Mouse (Mus musculus) left cerebral cortex, postnatal 25 days (tissue): ENCODE data around the gene Ascc1. TPM values are rescaled to one million over a fixed set of nuclear protein-coding genes. Genes with fewer than 3 reads are reported as not detected.
"Not testable (repeated sequence)": the region's sequence is repeated elsewhere in the genome, so short reads cannot be mapped to it uniquely, and the experiment has no call there.

Experiments
- DNase-seq, 2 experiments: peaks; one replicate each; pipeline ENCODE4 v3.0.0; 2022; ENCODE audit warnings: low spot score in 2 of 2, mixed read lengths in 1 of 2
- intact Hi-C: fragments of 180-260 bp; cut with DNase I; formaldehyde crosslinking; loops from one replicate; pipeline ENCODE4 v1.15.1; 2025
- total RNA-seq, 2 experiments: library from RNA; stranded (reverse); gene quantifications; 2 replicates each; pipeline ENCODE4 v1.2.3; 2021

The Ascc1 gene
- total RNA-seq, 2 experiments from 2014 or later: 15.1 to 15.5 TPM

DNA sequence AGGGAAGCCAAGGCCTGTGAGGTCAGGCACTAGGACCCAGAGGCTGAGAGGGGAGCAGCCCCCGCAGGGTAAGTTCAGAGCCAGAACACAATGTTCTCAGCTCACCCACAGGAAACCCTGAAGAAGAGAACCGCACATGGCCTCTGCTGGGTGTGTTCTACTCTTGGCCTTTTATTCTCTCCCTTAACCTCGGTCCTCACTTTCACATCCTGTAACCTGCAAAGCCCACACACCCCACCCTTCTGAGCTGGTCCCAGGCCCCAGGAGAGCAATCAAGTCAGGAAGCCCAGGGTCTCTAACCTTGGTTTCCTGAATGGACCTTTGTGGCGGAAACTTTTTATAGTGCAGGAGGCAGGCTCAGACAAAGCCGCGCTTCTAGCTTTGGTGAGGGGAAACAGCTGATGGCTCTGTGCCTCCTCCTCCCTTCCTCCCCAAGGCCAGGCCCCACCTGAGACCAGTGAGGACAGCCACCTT is 28.4 kb upstream of the Ascc1 start:
- intact Hi-C loops: no loop called here

DNA sequence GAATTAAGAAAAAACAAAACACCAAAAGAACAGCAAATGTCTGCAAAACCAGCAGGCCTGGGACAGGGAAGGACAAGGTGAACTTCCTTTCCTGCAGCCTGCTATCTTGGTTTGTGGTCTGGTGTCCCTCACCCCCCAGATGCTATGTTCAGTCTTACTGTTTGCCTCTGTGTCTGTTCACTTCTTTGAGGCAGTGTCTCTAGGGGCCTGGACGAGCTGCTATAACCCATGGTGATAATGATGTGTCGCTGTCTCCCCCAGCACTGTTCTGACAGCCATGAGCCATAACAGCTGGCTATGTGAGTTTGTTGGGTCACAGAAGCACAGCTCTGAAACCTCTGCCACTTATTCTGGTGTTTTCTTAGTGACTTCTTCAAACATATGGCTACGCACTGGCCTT is 27.8 kb upstream of the Ascc1 start:
- DNase-seq: no peak
- intact Hi-C loops: no loop called here

More for the DNA sequence above, 28.4 kb upstream of the Ascc1 start:
- peak in 1 of 2 experiments; percentile 61 for DNase-seq

DNA sequence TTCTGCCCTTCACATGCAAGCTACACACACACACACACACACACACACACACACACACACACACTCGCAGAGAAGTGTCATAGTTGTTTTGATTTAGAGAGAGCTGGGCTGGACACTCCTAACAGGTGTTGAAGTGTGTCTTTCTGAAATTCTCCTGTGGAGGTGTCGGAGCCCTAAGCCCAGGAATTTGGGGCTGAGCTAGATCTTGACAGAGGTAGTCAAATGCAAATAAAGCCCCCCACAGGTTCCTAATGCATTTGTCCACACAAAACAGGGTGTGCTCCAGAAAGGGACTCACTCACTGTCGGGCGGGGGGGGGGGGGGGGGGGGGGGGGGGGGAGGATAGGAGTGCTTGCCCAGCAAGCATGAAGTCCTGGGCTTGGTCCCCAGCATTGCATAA is 25.5 kb upstream of the Ascc1 start:
- intact Hi-C loops: no loop called here
- no peak for DNase-seq

DNA sequence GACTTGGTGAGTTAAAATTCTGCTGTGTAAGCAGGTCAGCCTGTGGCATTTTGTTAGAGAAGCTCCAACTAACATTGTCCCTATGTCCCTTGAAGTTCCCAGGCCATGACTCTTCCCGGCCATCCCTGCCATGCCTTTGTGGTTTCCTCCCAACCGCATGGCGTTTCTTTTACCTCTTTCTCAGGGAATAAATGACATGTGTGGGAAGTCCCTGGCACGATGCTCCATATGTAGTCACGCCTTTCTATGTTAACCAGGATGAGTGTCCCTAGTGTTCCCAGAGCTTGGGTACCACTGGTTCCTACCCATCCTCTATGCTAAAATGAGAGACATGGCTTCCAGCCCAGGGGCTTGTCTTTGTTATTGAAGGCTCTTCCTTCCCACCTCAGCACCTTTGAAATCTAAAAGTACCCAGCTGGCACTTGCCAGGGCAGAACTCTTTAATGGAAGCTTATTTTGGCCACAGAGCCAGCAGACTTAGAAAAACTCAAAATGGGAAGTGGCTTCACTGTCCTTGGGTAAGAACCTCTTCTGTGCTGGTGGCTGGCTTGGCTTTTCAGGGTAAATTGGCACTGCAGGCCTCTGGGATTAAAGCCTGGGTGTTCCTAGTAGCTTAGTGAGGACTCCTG is 24.8 kb upstream of the Ascc1 start:
- DNase-seq: peak in 1 of 2 experiments; percentile 57
- intact Hi-C loops: no loop called here

DNA sequence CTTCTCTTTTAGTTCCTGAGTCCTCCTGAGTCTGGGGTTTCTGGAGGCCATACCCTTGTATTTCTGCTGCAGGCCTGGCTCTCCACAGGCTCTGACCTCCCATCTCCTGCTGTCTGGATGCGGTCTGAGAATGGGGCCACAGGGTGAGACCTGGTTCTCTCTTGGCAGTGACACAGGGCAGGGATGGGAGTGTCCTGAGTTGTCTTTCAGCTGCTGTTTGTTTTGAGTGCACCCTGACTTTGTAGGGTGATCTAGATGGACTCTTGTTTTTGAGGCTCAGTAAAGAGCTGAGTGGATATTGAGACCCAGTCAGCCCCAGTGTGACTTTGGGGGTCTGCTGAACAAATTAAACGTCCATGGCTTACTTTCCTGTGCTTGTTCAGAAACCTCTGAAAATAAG is 24.2 kb upstream of the Ascc1 start:
- intact Hi-C loops: no loop called here
- no peak for DNase-seq

DNA sequence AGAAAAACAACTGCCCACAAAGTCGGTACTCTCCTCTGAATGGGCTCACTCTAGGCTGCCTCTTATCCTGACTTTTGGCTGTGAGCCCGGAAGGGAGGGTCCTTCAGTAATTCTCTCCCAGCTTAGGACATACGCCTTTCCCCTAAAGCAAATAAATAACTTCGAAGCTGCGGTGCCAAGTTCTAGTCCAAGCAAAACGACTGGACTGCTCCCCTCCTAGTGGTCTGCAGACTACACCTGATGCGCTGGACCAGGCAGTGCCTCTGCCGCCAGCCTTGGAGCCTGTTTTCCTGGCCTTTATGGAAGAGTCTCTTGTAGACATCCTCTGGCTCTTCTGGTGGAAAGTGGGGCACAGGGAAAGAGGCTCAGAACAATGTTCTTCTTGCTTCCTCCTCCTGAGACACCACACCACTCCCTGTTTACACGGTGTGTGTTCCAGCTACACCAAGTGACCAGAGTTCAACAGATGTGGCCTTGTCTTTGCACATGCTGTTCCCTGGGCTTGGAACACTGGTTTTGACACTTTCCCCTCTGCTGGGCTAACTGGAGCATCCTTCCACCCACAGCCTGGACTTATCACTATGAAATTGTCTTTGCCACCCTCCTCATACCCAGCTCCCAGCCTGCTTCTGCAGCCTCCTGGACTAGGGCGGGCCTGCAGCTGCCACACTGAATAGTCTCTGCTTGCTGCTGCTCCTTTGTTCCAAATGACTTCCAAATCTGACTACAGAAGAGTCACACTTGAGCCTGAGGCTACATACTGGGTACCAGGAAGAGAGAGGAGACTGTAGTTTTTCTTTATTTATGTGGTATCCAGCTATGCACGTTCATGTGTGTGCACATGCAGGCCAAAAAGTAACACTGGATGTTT is 23.5 kb upstream of the Ascc1 start:
- DNase-seq: peak in 1 of 2 experiments; percentile 33
- intact Hi-C loops: no loop called here

DNA sequence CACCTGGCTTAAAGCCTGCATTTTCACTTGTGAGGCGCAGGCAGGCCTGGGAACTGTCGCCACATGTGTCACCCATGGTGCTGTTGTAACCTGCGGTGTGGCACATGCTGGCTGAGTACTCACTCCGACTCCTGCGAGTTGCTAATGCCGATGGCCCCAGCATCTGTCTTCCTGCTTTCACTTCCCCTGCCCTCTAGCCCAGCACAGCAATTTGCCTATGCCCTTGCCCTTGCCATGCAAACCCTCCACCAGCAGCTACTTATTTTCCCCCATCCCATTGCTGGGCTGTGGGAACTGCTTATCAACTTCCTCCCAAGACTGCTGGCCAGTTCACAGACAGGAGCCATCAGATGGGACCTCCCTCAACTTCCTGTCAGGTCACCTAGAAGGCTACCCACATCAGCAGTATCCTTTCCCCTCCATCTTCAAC is 21.8 kb upstream of the Ascc1 start:
- intact Hi-C loops: no loop called here
- peak in 1 of 2 experiments; percentile 45 for DNase-seq

DNA sequence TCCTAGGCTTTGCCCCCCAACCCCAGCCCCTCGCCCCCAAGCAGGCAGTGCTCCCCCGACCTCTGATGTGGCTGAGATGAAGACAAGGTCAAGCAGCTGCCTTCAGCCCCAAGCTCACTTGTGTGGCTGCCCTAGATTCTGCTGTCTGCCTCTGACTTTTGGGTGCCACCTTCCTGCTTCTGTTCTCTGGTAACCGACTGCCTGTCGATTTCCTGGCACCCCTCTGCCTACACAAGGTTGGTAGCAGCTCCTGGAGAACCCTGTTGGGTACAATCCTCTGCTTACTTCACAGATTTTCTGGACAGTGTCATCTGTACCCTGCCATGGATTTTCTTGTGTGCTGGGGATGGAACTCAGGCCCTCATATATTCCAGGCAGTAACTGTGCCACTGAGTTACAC is 21.3 kb upstream of the Ascc1 start:
- intact Hi-C loops: no loop called here
- no peak for DNase-seq

DNA sequence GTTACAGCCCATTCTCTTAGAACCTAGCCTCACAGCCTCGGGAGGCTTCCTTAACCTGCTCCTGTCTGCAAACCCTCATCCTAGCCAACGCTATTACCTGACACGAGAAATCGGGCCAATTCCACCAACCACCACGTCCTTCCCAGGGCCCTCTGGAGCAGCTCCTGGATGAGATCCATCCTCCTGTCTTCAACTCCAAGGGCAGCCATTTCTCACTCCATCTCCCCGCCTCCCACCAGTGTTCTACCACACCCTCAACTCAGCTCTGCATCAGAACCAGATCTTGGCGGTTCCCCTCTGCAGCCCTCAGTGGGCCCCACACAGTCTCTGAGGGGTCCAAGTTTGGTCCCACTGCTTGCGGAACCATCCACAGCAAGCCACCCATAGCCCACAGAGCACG is 20.8 kb upstream of the Ascc1 start:
- DNase-seq: no peak
- intact Hi-C loops: no loop called here

DNA sequence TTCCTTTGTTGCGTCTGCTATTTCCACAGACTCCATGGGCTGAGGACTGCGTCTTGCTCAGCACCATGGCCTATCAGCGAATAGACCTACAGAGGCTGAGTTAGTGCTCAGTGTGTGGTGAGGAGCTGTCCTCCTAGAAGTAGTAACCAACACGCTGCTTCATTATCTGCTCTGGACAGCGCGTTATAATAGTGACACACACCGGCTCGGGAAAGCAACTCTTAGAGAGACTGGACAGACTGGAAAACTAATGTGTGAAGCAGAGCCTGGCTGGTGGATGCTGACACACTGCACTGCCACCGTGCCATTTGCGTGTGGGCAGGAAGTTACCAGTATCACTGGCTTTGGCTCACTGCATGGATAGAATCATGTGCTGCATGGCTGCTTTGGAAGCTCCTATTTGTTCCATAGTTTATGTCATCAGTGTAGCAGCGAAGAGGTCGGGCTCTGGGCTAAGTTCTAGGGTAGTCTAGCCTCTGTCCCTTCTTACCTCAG is 20.2 kb upstream of the Ascc1 start:
- intact Hi-C loops: no loop called here
- DNase-seq: no peak

DNA sequence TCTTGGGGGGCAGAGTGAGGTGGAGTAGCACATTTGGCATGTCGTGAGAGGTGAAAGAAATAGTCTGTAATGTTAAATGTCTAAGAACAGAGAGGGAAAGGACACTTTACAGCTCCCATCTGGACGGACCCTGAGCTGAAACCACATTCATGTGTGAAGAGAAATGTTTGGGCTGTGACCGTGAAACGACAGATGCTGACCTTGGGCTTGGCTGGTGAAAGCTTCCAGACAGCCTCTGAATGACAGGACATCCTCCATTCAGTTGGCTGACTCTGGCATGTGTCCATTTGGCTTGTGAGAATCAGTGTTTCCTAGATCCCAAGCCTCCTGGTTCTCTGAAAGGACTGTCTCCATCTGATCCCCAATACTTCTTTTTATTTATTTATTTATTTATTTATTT is 14.6 kb upstream of the Ascc1 start:
- no peak for DNase-seq
- intact Hi-C loops: no loop called here

DNA sequence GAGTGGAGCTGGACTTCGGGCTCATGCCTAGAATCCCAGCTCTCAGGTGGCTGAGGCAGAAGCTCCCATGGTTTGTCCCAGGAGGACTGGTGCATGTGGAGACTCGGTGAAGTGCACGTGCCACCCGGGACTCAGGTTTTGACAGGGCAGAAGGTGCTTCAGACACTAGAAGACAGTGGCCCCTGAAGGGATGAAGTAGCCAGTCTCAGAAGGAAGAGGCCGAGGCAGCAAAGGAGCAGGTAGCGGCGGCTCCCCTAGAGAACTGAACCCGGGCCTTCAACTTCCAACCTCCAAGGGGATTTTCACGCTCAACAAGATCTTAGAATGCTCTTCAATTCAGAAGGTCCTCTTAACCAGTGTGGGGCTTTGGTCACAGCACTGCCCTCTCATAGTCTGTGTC is 12.2 kb upstream of the Ascc1 start:
- intact Hi-C loops: no loop called here
- DNase-seq: no peak

DNA sequence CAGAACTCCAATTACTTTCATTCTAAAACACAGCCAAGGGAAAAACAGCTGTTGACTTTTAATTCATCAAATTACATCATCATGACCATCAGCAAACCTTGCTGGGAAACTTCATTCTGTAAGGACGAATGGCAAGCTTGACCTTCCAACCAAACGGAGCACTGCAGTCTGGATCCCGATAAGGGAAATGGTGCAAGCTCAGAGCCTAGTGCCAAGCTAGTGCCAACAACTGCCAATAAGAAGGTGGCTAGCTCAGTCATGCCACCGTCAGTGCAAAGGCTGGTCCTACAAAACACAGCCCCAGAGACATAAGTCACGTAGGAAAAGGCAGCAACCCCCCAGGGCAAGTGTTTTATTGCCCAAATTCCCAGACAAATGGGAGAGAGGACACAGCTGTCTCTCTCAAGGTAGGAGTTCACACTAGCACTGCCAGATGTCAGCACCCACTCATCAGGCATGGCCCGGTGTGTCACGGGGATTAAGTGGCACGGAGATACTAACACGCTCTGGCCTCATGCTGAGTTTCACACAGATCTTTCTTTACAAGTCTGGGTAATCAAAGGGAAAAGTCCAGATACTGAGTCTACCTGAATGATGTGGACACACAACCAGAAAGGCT is 11.2 kb upstream of the Ascc1 start:
- intact Hi-C loops: no loop called here
- no peak for DNase-seq

DNA sequence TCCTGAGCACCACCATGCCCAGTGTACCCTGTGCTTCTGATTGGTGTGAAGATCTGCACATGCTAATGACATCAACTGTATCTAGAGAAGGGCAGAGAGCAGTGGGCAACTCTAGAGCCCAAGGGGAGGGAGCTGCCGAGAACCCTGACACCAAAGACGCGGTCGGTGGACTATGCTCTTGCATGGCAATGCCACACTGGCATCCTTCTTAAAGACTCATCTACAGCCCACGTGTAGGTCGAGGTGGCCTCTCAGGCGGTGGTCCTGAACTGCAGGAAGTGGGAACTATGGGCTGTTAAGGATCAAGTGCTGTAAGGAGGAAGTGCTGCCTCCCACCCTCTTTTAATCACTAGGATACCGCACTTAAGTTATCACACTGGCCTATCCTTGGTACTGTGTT is 10.6 kb upstream of the Ascc1 start:
- intact Hi-C loops: no loop called here
- no peak for DNase-seq

DNA sequence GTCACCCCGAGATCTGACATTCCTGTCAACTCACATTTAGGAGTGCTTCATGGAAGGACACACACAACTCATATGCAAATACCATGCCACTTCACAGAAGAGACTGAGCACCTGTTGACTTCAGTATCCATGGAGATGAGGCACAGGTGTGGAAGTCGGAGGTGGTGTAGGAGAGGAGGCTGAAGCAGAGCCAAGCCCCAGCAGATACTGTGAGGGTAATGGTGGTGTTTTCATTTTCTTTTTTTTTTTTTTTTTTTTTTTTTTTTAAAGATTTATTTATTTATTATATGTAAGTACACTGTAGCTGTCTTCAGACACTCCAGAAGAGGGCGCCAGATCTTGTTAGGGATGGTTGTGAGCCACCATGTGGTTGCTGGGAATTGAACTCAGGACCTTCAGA is 8.8 kb upstream of the Ascc1 start:
- DNase-seq, intact Hi-C loops: not testable (repeated sequence)

DNA sequence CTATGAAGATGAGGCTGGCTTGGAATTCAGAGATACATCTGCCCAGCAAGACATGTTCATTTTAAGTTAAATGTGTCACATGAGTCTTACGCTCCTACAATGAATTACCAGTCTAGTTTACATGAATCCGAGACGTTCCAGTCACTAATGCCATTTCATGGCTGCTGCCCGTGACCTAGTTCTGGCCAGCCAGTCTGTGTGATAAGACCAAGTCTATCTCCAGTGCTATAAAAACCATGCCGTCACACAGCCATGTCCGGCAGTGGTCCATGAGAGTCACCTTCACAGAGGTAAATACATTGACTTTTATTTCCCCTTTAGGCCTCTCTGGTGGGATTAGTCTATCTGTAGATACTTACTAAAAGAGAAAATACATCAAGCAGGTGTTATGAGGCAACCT is 6.7 kb upstream of the Ascc1 start:
- intact Hi-C loops: no loop called here
- no peak for DNase-seq

DNA sequence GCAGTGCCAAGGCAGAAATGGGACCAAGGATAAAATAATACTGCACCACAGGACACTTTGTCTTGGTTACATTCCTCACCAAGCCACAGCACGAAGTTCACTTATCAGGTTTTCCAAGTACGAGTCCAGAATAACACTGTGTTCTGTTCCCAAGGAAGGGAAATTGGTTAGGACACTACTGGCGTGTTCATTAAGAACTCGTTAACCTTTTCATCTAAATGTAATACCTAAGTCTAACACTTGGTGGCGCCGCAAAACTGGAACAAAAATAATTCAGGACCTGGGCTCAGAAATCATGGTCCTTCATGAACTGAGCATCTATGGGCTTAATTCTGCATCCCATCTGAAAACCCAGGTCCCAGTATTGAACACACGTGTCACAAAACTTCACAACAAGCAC is 5.0 kb upstream of the Ascc1 start:
- intact Hi-C loops: no loop called here
- DNase-seq: peak; percentile 70 to 78

DNA sequence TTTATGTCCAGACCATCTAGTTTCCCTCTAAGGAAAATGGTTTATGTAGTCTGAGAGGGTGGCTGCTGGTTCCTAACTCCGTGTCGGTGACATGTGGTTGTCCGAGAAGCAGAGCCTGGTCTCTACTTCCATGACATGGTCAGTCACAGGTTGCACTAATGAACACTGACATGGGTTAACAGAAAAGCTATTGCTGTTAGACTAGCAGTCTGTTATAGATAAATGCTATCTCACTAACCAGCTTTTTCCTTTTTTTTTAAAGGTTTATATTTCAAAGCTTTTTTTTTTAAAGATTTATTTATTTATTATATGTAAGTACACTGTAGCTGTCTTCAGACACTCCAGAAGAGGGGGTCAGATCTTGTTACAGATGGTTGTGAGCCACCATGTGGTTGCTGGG is 3.5 kb upstream of the Ascc1 start:
- DNase-seq: no peak
- intact Hi-C loops: no loop called here

DNA sequence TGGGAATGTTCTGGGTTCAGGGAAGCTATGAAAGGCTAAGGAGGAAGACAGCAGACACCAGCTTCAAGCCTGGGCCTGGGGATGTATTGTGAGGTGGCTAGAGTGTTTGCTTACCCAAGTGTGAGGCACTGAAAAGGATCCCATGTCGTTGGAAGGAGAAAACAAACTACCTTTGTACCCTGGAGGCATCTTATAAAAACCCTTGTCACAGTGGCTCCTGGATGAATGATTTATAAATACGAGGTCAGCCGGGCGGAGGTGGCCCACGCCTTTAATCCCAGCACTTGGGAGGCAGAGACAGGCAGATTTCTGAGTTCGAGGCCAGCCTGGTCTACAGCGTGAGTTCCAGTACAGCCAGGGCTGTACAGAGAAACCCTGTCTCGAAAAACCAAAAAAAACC is 942 bp upstream of the Ascc1 start:
- intact Hi-C loops: loop anchor here (2.0 to 10.0 kb wide), 6 partner anchors 49 to 243 kb away; partner anchors contain the start of gene Spock2
- not testable (repeated sequence) for DNase-seq

DNA sequence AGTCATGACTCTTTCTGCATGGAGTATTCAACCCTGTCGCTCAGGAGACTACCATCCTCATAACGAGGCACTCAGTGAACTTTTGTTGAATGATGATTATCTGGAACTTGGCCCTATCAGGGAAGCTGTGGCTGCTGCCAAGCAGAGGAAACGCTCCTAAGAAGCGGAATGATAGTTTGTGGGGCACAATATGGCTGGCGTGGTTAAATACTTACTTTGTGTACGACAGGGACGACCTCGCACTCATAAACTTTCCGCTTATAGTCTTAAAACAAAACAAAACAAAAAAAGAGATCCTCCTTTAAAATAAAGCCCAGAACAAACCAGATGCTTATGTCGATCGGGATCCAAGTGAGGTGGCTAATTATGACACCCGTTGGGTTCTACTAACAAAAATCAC is 402 bp upstream of the Ascc1 start:
- intact Hi-C loops: loop anchor here (2.0 to 10.0 kb wide), 6 partner anchors 49 to 243 kb away; partner anchors contain the start of gene Spock2
- DNase-seq: peak; percentile 17 to 26
